Comparison of ENCODE assay signal across 11 mouse cellular contexts in genomic region chr5:24167263-24167662, GRCm38 (mm10). TPM values are rescaled to one million over a fixed set of nuclear protein-coding genes. Genes with fewer than 3 reads are reported as not detected.
DNase-seq lines count a peak whose midpoint lies in the region; ATAC-seq and TF ChIP-seq lines count a peak whose summit lies in the region.
"Had no signal": no experiment of that assay in that cellular context is flagged by ENCODE, and none has a peak within 500 bp of the region (broad histone marks: within the 10 kb centered on the region; RNA-seq: fewer than 3 reads in every experiment).

No protein-coding gene starts in this region.

- H3K4me3 ChIP-seq in gastrocnemius, adult 2 months, result no peak overlapping the region
- no peak overlapping the region for H3K4me3 ChIP-seq in left cerebral cortex, adult 2 months
- no peak overlapping the region for H3K4me3 ChIP-seq in E14TG2a.4 (replicated peaks; ENCODE audit: low read length)
- H3K4me3 ChIP-seq: erythroblast, embryonic 14.5 days had no signal

- no peak for TF ChIP-seq POLR2A in brain, embryonic 14.5 days (IDR thresholded peaks at IDR 0.05; ENCODE audit: borderline replicate concordance, extremely low read depth, insufficient read depth, insufficient read length, poor library complexity, severe bottlenecking)

- no peak overlapping the region for H3K27ac ChIP-seq in gastrocnemius, adult 2 months
- no peak overlapping the region for H3K27ac ChIP-seq in left cerebral cortex, adult 2 months

- no peak for DNase-seq in gastrocnemius, adult 2 months
- no peak for DNase-seq in gastrocnemius, postnatal 36 days
- peak in 1 of 2 experiments; percentile 20 for DNase-seq in left cerebral cortex, adult 2 months (ENCODE audit: extremely low spot score in 1 of 2, low spot score in 2 of 2)
- no peak for DNase-seq in left cerebral cortex, postnatal 36 days (ENCODE audit: low spot score in 2 of 2)
- peak; percentile 17 for DNase-seq in brain, embryonic 14.5 days (ENCODE audit: low read depth)
- no peak for DNase-seq in heart, adult 11 months
- DNase-seq: layer of hippocampus, adult 9-11 months; thymus, adult 2 months had no signal

- H3K4me1 ChIP-seq in E14TG2a.4 (replicated peaks; ENCODE audit: low read depth, low read length), result peaks cover 64% of the 10 kb centered on the region

- no peaks in the 10 kb centered on the region for H3K27me3 ChIP-seq in E14TG2a.4 (ENCODE audit: insufficient read depth, low read length)

- H3K36me3 ChIP-seq in E14TG2a.4 (ENCODE audit: insufficient read depth, low read length), result peaks cover 33% of the 10 kb centered on the region

- no peaks in the 10 kb centered on the region for H3K9me3 ChIP-seq in E14TG2a.4 (ENCODE audit: low read length)

- peak; percentile 12; the same call in 1 of the 2 replicates for TF ChIP-seq CTCF in gastrocnemius, adult 2 months (IDR thresholded peaks at IDR 0.05)
- peak; percentile 51 for TF ChIP-seq CTCF in left cerebral cortex, adult 2 months (IDR thresholded peaks at IDR 0.05)
- peak; percentile 28 for TF ChIP-seq CTCF in E14TG2a.4 (conservative IDR thresholded peaks at IDR 0.05; ENCODE audit: low read length)
- TF ChIP-seq CTCF in brain, embryonic 14.5 days (IDR thresholded peaks at IDR 0.05; ENCODE audit: borderline replicate concordance, extremely low read depth, insufficient read depth, insufficient read length), result peak; percentile 43; the same call in 1 of the 2 replicates

- intact Hi-C loops in gastrocnemius, adult 2 months (cut with DNase I), result no loop called here
- intact Hi-C loops in gastrocnemius, postnatal 36 days (cut with DNase I), result no loop called here
- intact Hi-C loops in left cerebral cortex, adult 2 months (cut with DNase I), result loop anchor here (5.0 kb wide), 2 partner anchors 195 to 220 kb away; partner anchors contain the start of gene Nos3
- intact Hi-C loops in left cerebral cortex, postnatal 36 days (cut with DNase I), result loop anchor here (5.0 kb wide), 2 partner anchors 95 to 185 kb away; partner anchors contain the start of gene Kcnh2

- no peak for ATAC-seq in erythroid progenitor cell, adult 5-6 weeks (replicated peaks; ENCODE audit: low FRiP score, poor library complexity, severe bottlenecking)

RNA-seq across cellular contexts. Expression of gene Nupl2, which starts 2.5 kb away (rescaled TPM):
- total RNA-seq in gastrocnemius, adult 2 months (2021), result 1 to 10 TPM; 6.4 to 6.7 TPM
- total RNA-seq in gastrocnemius, postnatal 36 days (2021), result 1 to 10 TPM; 4.2 to 5.7 TPM
- 10 to 100 TPM; 10.6 to 12.6 TPM for total RNA-seq in left cerebral cortex, adult 2 months (2021)
- 10 to 100 TPM; 10.2 to 14.9 TPM for total RNA-seq in left cerebral cortex, postnatal 36 days (2021)
- polyA plus RNA-seq in brain, embryonic 14.5 days (2012; rRNA removed), result 10.7 and 11.3 TPM in 2 replicates
- 2.9 and 3.2 TPM in 2 replicates for total RNA-seq in erythroid progenitor cell, adult 5-6 weeks (2015; ENCODE audit: low replicate concordance)
- total RNA-seq in erythroid progenitor cell, adult 5-6 weeks (2017; ENCODE audit: low replicate concordance), result 0.38 and 3.5 TPM in 2 replicates

Comparison
In these comparisons a context has a peak if more than half of its experiments do, and no peak if none do; other contexts are left out.
1. intact Hi-C loops: an anchor here in left cerebral cortex, adult 2 months (5.0 kb wide) and left cerebral cortex, postnatal 36 days (5.0 kb wide); none called in gastrocnemius, adult 2 months and gastrocnemius, postnatal 36 days.